Mouse (Mus musculus) thymus, adult 2 months (tissue): Measurements from ENCODE around the gene Nfya.

Source experiments
- CTCF ChIP-seq: fragments of 200-500 bp; IDR thresholded peaks from 2 replicates; pipeline ENCODE4 v1.5.1; 2012; ENCODE audit warnings: mild to moderate bottlenecking, control low read depth, low read length, moderate library complexity, borderline replicate concordance; ENCODE audit not compliant: control insufficient read depth, poor library complexity, insufficient read depth; ENCODE audit errors: extremely low read depth
- POLR2A ChIP-seq: fragments of 200-500 bp; IDR thresholded peaks from 2 replicates; pipeline ENCODE4 v1.6.1; 2012; ENCODE audit warnings: mild to moderate bottlenecking, low read length, control low read depth, moderate library complexity; ENCODE audit not compliant: control insufficient read depth, poor library complexity, insufficient read depth; ENCODE audit errors: extremely low read depth

DNA sequence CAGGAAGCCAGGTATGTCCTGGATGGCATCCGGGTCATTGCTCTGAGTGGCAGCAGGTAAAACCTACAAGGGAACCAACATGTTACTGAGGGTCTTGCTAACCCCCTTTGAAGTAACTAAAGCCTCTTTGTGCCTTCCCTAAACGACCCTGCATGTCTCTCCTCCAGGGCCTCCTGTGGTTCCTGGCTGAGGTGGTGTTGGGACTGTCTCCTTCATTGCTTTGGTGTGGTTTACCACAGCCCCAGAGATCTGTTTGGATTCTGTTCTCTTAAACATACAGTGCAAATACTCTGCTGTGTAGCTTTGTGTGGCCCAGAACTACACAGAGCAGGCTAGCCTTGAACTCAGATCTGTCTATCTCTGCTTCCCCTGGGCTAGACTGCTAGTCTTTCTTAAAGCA lies 9.9 kb upstream of the Nfya start:
- TF ChIP-seq CTCF (no peak), POLR2A (no peak)
